In genomic region chr17:6827740-6828461, GRCm38 (mm10) we compare ENCODE assay signal across 8 mouse cellular contexts. TPM values are rescaled to one million over a fixed set of nuclear protein-coding genes. Genes with fewer than 3 reads are reported as not detected.
DNase-seq lines count a peak whose midpoint lies in the region; ATAC-seq and TF ChIP-seq lines count a peak whose summit lies in the region.

No protein-coding gene starts in this region.

- peak; percentile 99 for DNase-seq in CH12.LX (ENCODE audit: extremely low read depth)
- DNase-seq in c-Kit-positive CD71-positive TER-119-negative erythroid progenitor cells, embryonic 14.5 days (ENCODE audit: low read depth), result peak; percentile 98
- DNase-seq in forebrain, embryonic 11.5 days (ENCODE audit: low spot score), result peak; percentile 99
- DNase-seq in kidney, postnatal 36 days, result peak; percentile 97 to 98
- DNase-seq in telencephalon, adult 2 months (ENCODE audit: low read depth, low spot score), result peak; percentile 91

- H3K4me1 ChIP-seq in CH12.LX (ENCODE audit: control insufficient read depth in 1 of 2, insufficient read depth in 2 of 2), result peaks cover 16 to 53% of the 10 kb centered on the region in 2 experiments
- no peaks in the 10 kb centered on the region for H3K4me1 ChIP-seq in forebrain, embryonic 11.5 days (replicated peaks; ENCODE audit: control insufficient read depth, insufficient read depth, low read length)
- H3K4me1 ChIP-seq in heart, embryonic 16.5 days (ENCODE audit: control insufficient read depth, insufficient read depth, low read length), result peaks cover 5% of the 10 kb centered on the region; the same call in 1 of the 2 replicates
- peaks cover 38% of the 10 kb centered on the region for H3K4me1 ChIP-seq in liver, embryonic 15.5 days (replicated peaks)
- H3K4me1 ChIP-seq in neural tube, embryonic 12.5 days, result no peaks in the 10 kb centered on the region

- TF ChIP-seq RAD21 in CH12.LX (IDR thresholded peaks at IDR 0.05; ENCODE audit: low read depth, low read length), result no peak

- no peak; the same call in 1 of the 2 replicates for TF ChIP-seq EP300 in CH12.LX (IDR thresholded peaks at IDR 0.05; ENCODE audit: low read length)

- H3K4me3 ChIP-seq in CH12.LX (replicated peaks in 1 of 3; ENCODE audit: low read depth in 2 of 3, low read length in 2 of 3, poor library complexity in 1 of 3), result peak overlapping the region; percentile 62 to 83 (median 63)
- H3K4me3 ChIP-seq in forebrain, embryonic 11.5 days (ENCODE audit: low read depth, low read length), result peak overlapping the region; percentile 51
- H3K4me3 ChIP-seq in heart, embryonic 16.5 days (ENCODE audit: low read length), result peak overlapping the region; percentile 75
- H3K4me3 ChIP-seq in liver, embryonic 15.5 days (replicated peaks), result peak overlapping the region; percentile 79
- H3K4me3 ChIP-seq in neural tube, embryonic 12.5 days, result peak overlapping the region; percentile 52

- dilution Hi-C loops in CH12.LX (cut with MboI; ENCODE audit: extremely low pct_ligation_motif_present, extremely low pct_unique_long_range_greater_than_20kb, low sequenced_read_pairs), result no loop called here

- in situ Hi-C loops in CH12.LX (cut with MboI; ENCODE audit: low pct_ligation_motif_present, low pct_unique_long_range_greater_than_20kb, low sequenced_read_pairs), result loop anchor here (5.0 kb wide), 1 partner anchor 36 kb away; no protein-coding TSS in a partner anchor

- peak; percentile 97 for ATAC-seq in forebrain, embryonic 11.5 days (replicated peaks; ENCODE audit: low FRiP score)
- peak; percentile 95 for ATAC-seq in heart, embryonic 16.5 days (replicated peaks; ENCODE audit: extremely low read depth, insufficient read depth, low FRiP score)
- peak; percentile 98 for ATAC-seq in liver, embryonic 15.5 days (ENCODE audit: insufficient read depth)
- peak; percentile 99 for ATAC-seq in neural tube, embryonic 12.5 days (ENCODE audit: low FRiP score, low read depth)

- H3K27ac ChIP-seq in CH12.LX (ENCODE audit: insufficient read depth, low read depth), result peak overlapping the region; percentile 100
- H3K27ac ChIP-seq in forebrain, embryonic 11.5 days (ENCODE audit: low read depth, low read length), result peak overlapping the region; percentile 65
- H3K27ac ChIP-seq in heart, embryonic 16.5 days (ENCODE audit: low read length), result peak overlapping the region; percentile 95
- peak overlapping the region; percentile 99 for H3K27ac ChIP-seq in liver, embryonic 15.5 days (replicated peaks)
- peak overlapping the region; percentile 75 for H3K27ac ChIP-seq in neural tube, embryonic 12.5 days

- H3K79me2 ChIP-seq in CH12.LX (replicated peaks; ENCODE audit: control insufficient read depth, extremely low read depth, insufficient read depth, poor library complexity, severe bottlenecking), result no peaks in the 10 kb centered on the region

- TF ChIP-seq CTCF in CH12.LX (conservative IDR thresholded peaks at IDR 0.05 in 1 of 2, IDR thresholded peaks at IDR 0.05 in 1 of 2; ENCODE audit: low read depth in 2 of 2, low read length in 2 of 2), result no peak

- H3K9ac ChIP-seq in CH12.LX (ENCODE audit: insufficient read depth, low read depth), result peak overlapping the region; percentile 91
- peak overlapping the region; percentile 76 for H3K9ac ChIP-seq in forebrain, embryonic 11.5 days (ENCODE audit: low read length)
- peak overlapping the region; percentile 84 for H3K9ac ChIP-seq in heart, embryonic 16.5 days (ENCODE audit: low read length)
- H3K9ac ChIP-seq in liver, embryonic 15.5 days, result peak overlapping the region; percentile 74
- H3K9ac ChIP-seq in neural tube, embryonic 12.5 days, result peak overlapping the region; percentile 60

- H3K9me3 ChIP-seq in CH12.LX (replicated peaks; ENCODE audit: low read length), result peaks cover 2% of the 10 kb centered on the region
- no peaks in the 10 kb centered on the region for H3K9me3 ChIP-seq in forebrain, embryonic 11.5 days (ENCODE audit: control insufficient read depth, low read length)
- no peaks in the 10 kb centered on the region for H3K9me3 ChIP-seq in heart, embryonic 16.5 days (replicated peaks; ENCODE audit: control insufficient read depth, low read length)
- no peaks in the 10 kb centered on the region for H3K9me3 ChIP-seq in liver, embryonic 15.5 days (replicated peaks)
- H3K9me3 ChIP-seq in neural tube, embryonic 12.5 days, result no peaks in the 10 kb centered on the region

- H3K36me3 ChIP-seq in CH12.LX (replicated peaks in 1 of 2; ENCODE audit: control insufficient read depth in 1 of 2, insufficient read depth in 1 of 2, low read length in 1 of 2), result no peaks in the 10 kb centered on the region
- no peaks in the 10 kb centered on the region for H3K36me3 ChIP-seq in forebrain, embryonic 11.5 days (ENCODE audit: control insufficient read depth, insufficient read depth, low read length)
- no peaks in the 10 kb centered on the region for H3K36me3 ChIP-seq in heart, embryonic 16.5 days (ENCODE audit: control insufficient read depth, insufficient read depth)
- no peaks in the 10 kb centered on the region for H3K36me3 ChIP-seq in liver, embryonic 15.5 days (replicated peaks)
- H3K36me3 ChIP-seq in neural tube, embryonic 12.5 days, result no peaks in the 10 kb centered on the region

- WGBS in forebrain, embryonic 11.5 days, result 2% methylated on average over 64 of the region's 64 CpGs
- WGBS in heart, embryonic 16.5 days, result 1% methylated on average over 64 of the region's 64 CpGs
- under 1% methylated on average over 64 of the region's 64 CpGs for WGBS in liver, embryonic 15.5 days (ENCODE audit: insufficient replicate concordance)
- WGBS in neural tube, embryonic 12.5 days, result 1% methylated on average over 64 of the region's 64 CpGs

- peak; percentile 84 for TF ChIP-seq POLR2A in CH12.LX (IDR thresholded peaks at IDR 0.05; ENCODE audit: low read depth, low read length)

- no peaks in the 10 kb centered on the region for H3K27me3 ChIP-seq in CH12.LX (replicated peaks)
- no peaks in the 10 kb centered on the region for H3K27me3 ChIP-seq in forebrain, embryonic 11.5 days (ENCODE audit: control insufficient read depth, insufficient read depth, low read length)
- H3K27me3 ChIP-seq in heart, embryonic 16.5 days (ENCODE audit: control insufficient read depth, insufficient read depth, low read length), result no peaks in the 10 kb centered on the region
- no peaks in the 10 kb centered on the region for H3K27me3 ChIP-seq in liver, embryonic 15.5 days
- H3K27me3 ChIP-seq in neural tube, embryonic 12.5 days (replicated peaks), result no peaks in the 10 kb centered on the region

- peak overlapping the region; percentile 91 for H3K4me2 ChIP-seq in CH12.LX (ENCODE audit: insufficient read depth, low read depth, poor library complexity, severe bottlenecking)
- peak overlapping the region; percentile 76 for H3K4me2 ChIP-seq in forebrain, embryonic 11.5 days (ENCODE audit: low read depth, low read length, severe bottlenecking)
- peak overlapping the region; percentile 87 for H3K4me2 ChIP-seq in heart, embryonic 16.5 days (ENCODE audit: low read depth, low read length)
- peak overlapping the region; percentile 93 for H3K4me2 ChIP-seq in liver, embryonic 15.5 days
- H3K4me2 ChIP-seq in neural tube, embryonic 12.5 days (replicated peaks), result peak overlapping the region; percentile 64

TF ChIP-seq in CH12.LX, 34 proteins besides CTCF, POLR2A, EP300 and RAD21 (continues in another document):
- TF ChIP-seq RCOR1 (conservative IDR thresholded peaks at IDR 0.05; ENCODE audit: low read depth, low read length) (peak; percentile 63; the same call in 1 of the 2 replicates), JUND (conservative IDR thresholded peaks at IDR 0.05; ENCODE audit: low read depth, low read length) (no peak), KAT2A (IDR thresholded peaks at IDR 0.05; ENCODE audit: insufficient replicate concordance, low read length) (peak; percentile 83), BHLHE40 (IDR thresholded peaks at IDR 0.05; ENCODE audit: low read depth, low read length) (peak; percentile 93), HCFC1 (IDR thresholded peaks at IDR 0.05; ENCODE audit: low read depth, low read length) (peak; percentile 79), POLR2AphosphoS2 (IDR thresholded peaks at IDR 0.05; ENCODE audit: low read depth, low read length) (no peak; the same call in 1 of the 2 replicates), JUN (IDR thresholded peaks at IDR 0.05; ENCODE audit: insufficient read depth, low read depth, low read length) (no peak), ZKSCAN1 (IDR thresholded peaks at IDR 0.05; ENCODE audit: borderline replicate concordance, low read depth, low read length) (no peak), NELFE (IDR thresholded peaks at IDR 0.05; ENCODE audit: low read depth, low read length) (peak; percentile 72), CHD1 (IDR thresholded peaks at IDR 0.05; ENCODE audit: low read depth, low read length) (no peak), USF1 (IDR thresholded peaks at IDR 0.05; ENCODE audit: low read depth, low read length) (no peak; the same call in 1 of the 2 replicates), ETS1 (conservative IDR thresholded peaks at IDR 0.05; ENCODE audit: low read depth, low read length) (peak; percentile 85), MAX (IDR thresholded peaks at IDR 0.05; ENCODE audit: low read length) (peak; percentile 84), TBP (conservative IDR thresholded peaks at IDR 0.05; ENCODE audit: low read depth, low read length) (peak; percentile 91), UBTF (IDR thresholded peaks at IDR 0.05; ENCODE audit: low read depth, low read length) (peak; percentile 81; the same call in 1 of the 2 replicates), NRF1 (IDR thresholded peaks at IDR 0.05; ENCODE audit: low read depth, low read length) (peak; percentile 88), E2F4 (IDR thresholded peaks at IDR 0.05; ENCODE audit: insufficient replicate concordance, low read depth, low read length) (peak; percentile 90; the same call in 1 of the 2 replicates), USF2 (conservative IDR thresholded peaks at IDR 0.05; ENCODE audit: low read depth, low read length) (no peak), CHD2 (IDR thresholded peaks at IDR 0.05; ENCODE audit: low read length) (peak; percentile 29; the same call in 1 of the 2 replicates), SMC3 (IDR thresholded peaks at IDR 0.05; ENCODE audit: low read depth, low read length) (no peak), TCF12 (IDR thresholded peaks at IDR 0.05; ENCODE audit: low read depth, low read length) (peak; percentile 87), MAFK (IDR thresholded peaks at IDR 0.05; ENCODE audit: insufficient replicate concordance, low read length) (no peak), ZC3H11A (IDR thresholded peaks at IDR 0.05; ENCODE audit: low read depth, low read length) (no peak)

RNA-seq across cellular contexts. Expression of gene Ezr, which starts 45.3 kb away (rescaled TPM):
- total RNA-seq in CH12.LX (2012; rRNA removed) (107 and 115 TPM in 2 replicates), CH12.LX (2014; rRNA removed) (123 and 139 TPM in 2 replicates)
- 207 and 290 TPM in 2 replicates for polyA plus RNA-seq in CH12.LX (2012; ENCODE audit: insufficient read length, low read depth)
- polyA plus RNA-seq in forebrain, embryonic 11.5 days (2014; fragmentation: Nextera tagmentation; extraction: Ambion mirVana), result 122 and 135 TPM in 2 replicates
- 144 and 166 TPM in 2 replicates for polyA plus RNA-seq in heart, embryonic 16.5 days (2015; fragmentation: Nextera tagmentation; extraction: Ambion mirVana)
- 48.3 and 49.4 TPM in 2 replicates for polyA plus RNA-seq in liver, embryonic 15.5 days (2015; fragmentation: Nextera tagmentation; extraction: Ambion mirVana)
- 67.1 and 87.8 TPM in 2 replicates for polyA plus RNA-seq in neural tube, embryonic 12.5 days (2016; fragmentation: Nextera tagmentation; extraction: Ambion mirVana)

Comparison
In these comparisons a context has a peak if more than half of its experiments do, and no peak if none do; other contexts are left out.
1. Peak in every context shown above with its lines: DNase-seq, ATAC-seq, H3K4me3 ChIP-seq and H3K27ac ChIP-seq.